Mouse (Mus musculus): ENCODE data around the gene Ice1.

- no peak for TF ChIP-seq CTCF (conservative IDR thresholded peaks at IDR 0.05; ENCODE audit: insufficient read depth, insufficient read length, low read depth, low read length)
- no peak for TF ChIP-seq POLR2A (IDR thresholded peaks at IDR 0.05; ENCODE audit: low read depth, low read length)
Measured at GRCm38 (mm10) chr13:70612837-70613236, 24.6 kb downstream of the Ice1 start.
